Mouse (Mus musculus): ENCODE results near the gene Il13.

The Il13 gene

DNA sequence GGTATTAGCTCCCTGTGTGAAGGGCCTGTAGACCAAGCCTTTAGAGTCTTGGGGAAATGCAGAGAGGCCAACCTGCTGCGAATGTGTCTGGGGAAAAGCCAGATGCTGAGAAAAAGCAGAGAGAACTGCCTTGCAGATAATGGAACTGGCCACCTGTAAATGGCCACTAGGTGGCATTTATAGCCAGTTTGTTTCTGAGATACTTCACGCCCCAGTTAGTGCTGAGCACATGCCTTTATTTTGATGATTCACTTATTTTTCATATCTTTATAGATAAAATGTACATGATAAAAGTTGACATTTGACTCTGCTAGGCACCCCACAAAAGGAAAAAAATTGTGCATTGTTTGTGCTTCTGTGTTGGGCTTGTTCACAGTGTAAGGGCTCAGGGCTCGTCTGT lies 49.7 kb downstream of the Il13 start:
- DNase-seq (ENCODE audit: low read depth) = peak; percentile 69

DNA sequence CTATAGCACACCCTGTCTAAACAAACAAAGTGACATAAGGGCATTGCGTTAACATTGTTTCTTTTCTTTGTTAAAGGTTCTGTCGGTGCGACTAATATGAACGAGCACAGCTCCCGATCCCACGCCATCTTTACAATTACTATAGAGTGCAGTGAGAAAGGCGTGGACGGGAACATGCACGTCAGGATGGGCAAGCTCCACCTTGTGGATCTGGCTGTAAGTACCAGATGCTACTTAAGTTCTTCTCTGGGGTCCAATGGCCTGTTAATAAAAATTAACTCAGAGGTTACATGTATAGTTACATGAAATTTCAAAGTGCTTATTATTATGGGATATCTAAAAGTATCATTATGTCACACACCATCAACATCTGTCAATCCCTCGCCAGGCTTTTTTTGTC lies 51.4 kb downstream of the Il13 start:
- DNase-seq (ENCODE audit: low read depth) = peak; percentile 19
